In the genomic region with DNA sequence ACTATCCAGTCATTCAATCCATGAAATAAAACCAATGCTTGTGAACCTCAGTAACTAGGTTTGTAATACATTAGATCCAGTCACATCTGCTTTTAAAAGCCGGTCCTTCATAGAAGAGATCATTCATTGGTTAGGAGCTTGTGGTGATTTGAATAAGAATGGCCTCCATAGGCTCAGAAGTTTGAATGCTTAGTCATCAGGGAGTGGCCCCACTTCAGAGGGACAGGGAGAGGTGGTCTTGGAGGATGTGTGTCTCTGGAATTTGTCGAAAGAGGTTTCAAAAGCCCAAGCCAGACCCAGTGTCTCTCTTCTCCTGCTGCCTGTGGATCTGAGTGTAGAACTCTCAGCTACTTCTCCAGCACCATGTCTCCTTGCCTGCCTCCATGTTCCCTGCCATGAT, we compare ENCODE assay signal across 11 mouse cellular contexts.
"Had no signal": no experiment of that assay in that cellular context is flagged by ENCODE, and none has a peak within 500 bp of the region (broad histone marks: within the 10 kb centered on the region; RNA-seq: fewer than 3 reads in every experiment).

No protein-coding gene starts in this region.

- H3K36me3 ChIP-seq: liver, embryonic 12.5 days; midbrain, embryonic 13.5 days; stomach, embryonic 15.5 days had no signal

- H3K9ac ChIP-seq: limb, embryonic 15.5 days; liver, embryonic 12.5 days; midbrain, embryonic 13.5 days; stomach, embryonic 15.5 days had no signal

- H3K27ac ChIP-seq: limb, embryonic 15.5 days; liver, embryonic 12.5 days; midbrain, embryonic 13.5 days; stomach, embryonic 15.5 days had no signal

- H3K4me3 ChIP-seq: limb, embryonic 15.5 days; liver, embryonic 12.5 days; midbrain, embryonic 13.5 days; stomach, embryonic 15.5 days had no signal

- DNase-seq: kidney, postnatal 25 days; layer of hippocampus, adult 9-11 months; layer of hippocampus, postnatal 36 days; right cerebral cortex, postnatal 14 days; thymus, adult 2 months; thymus, postnatal 36 days had no signal

- H3K27me3 ChIP-seq: limb, embryonic 15.5 days; liver, embryonic 12.5 days; midbrain, embryonic 13.5 days; stomach, embryonic 15.5 days had no signal

- ATAC-seq: liver, embryonic 12.5 days; lung, postnatal 0 days; midbrain, embryonic 13.5 days had no signal

- H3K4me2 ChIP-seq: limb, embryonic 15.5 days; liver, embryonic 12.5 days; midbrain, embryonic 13.5 days; stomach, embryonic 15.5 days had no signal

- H3K9me3 ChIP-seq: limb, embryonic 15.5 days; liver, embryonic 12.5 days; midbrain, embryonic 13.5 days; stomach, embryonic 15.5 days had no signal

- H3K4me1 ChIP-seq: midbrain, embryonic 13.5 days had no signal
